Mouse (Mus musculus): Measurements from ENCODE around the gene Lss. TPM values are rescaled to one million over a fixed set of nuclear protein-coding genes. Genes with fewer than 3 reads are reported as not detected.

Gene Lss
- polyA plus RNA-seq, 1 experiment: 31.0 TPM

DNA sequence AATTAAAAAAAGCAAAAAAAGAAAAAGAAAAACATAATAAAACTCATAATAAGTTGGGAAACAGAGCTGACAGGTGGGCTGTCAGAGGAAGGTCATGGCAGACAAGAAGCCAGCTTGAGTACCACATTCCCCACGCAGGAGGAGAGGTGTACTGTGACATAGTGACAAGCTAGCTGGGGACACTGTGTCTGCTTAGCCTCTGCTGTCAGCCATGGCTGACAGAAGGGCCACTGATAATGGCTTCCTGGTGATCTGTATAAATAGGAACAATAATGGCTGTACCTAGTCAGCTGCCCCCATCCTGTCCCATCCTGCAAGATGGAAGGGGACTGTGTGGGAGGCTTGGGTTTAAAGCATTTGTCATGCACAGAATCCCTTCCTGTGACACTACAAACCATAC, 54.8 kb downstream of the Lss start:
- no peak overlapping the region for H3K4me3 ChIP-seq (ENCODE audit: insufficient read depth, low read length)
- no peak overlapping the region for H3K27ac ChIP-seq (ENCODE audit: insufficient read depth, low read length)
- no peaks in the 10 kb centered on the region for H3K4me1 ChIP-seq (ENCODE audit: control insufficient read depth, insufficient read depth, low read length)
- TF ChIP-seq POLR2A (IDR thresholded peaks at IDR 0.05; ENCODE audit: extremely low read depth, insufficient read depth, low read length) (no peak), CTCF (IDR thresholded peaks at IDR 0.05; ENCODE audit: extremely low read depth, insufficient read depth, low read length) (no peak)

DNA sequence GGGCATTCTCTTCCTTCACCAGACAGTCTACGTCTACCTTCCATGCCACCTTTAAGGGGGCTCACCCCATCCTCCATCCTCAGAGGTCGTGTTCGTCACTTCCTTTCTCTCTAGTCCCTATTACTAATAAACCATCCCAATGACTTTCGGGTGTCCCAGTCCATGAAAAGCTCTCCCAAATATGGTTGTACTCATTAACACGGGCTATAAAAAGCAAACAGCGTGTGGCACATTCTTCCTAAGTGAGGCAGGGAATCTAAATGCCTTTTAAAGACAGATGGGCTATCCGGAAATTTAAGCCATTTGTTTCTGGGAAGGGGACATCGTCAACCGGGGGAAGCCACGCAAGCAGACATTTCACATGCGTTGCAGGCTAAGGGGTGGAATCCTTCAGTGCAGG, 58.8 kb downstream of the Lss start:
- H3K27ac ChIP-seq (ENCODE audit: insufficient read depth, low read length): no peak overlapping the region
- no peaks in the 10 kb centered on the region for H3K4me1 ChIP-seq (ENCODE audit: control insufficient read depth, insufficient read depth, low read length)
- TF ChIP-seq POLR2A (IDR thresholded peaks at IDR 0.05; ENCODE audit: extremely low read depth, insufficient read depth, low read length) (no peak), CTCF (IDR thresholded peaks at IDR 0.05; ENCODE audit: extremely low read depth, insufficient read depth, low read length) (no peak)
- no peak overlapping the region for H3K4me3 ChIP-seq (ENCODE audit: insufficient read depth, low read length)

DNA sequence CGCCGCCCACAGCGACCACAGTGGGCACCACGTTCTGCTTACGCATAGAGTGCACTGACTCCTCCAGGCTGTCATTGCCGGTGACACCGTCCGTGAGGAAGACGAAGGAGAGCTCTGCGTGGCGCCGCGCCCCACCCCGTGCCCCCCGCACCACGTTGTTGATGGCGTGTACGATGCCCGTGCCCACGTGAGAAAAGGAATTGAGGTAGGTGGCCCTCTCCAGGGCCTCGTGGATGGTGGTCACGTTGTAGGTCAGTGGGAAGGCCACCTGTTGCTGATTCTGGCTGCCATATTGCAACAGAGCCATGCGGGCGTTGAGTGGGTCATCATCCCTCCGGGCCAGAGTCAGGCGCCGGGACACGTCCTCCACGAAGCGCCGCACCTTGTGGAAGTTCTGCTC, 65.0 kb downstream of the Lss start:
- H3K4me1 ChIP-seq (ENCODE audit: control insufficient read depth, insufficient read depth, low read length): no peaks in the 10 kb centered on the region
- no peak overlapping the region for H3K4me3 ChIP-seq (ENCODE audit: insufficient read depth, low read length)
- TF ChIP-seq CTCF (IDR thresholded peaks at IDR 0.05; ENCODE audit: extremely low read depth, insufficient read depth, low read length): no peak
- no peak for TF ChIP-seq POLR2A (IDR thresholded peaks at IDR 0.05; ENCODE audit: extremely low read depth, insufficient read depth, low read length)
- no peak overlapping the region for H3K27ac ChIP-seq (ENCODE audit: insufficient read depth, low read length)

DNA sequence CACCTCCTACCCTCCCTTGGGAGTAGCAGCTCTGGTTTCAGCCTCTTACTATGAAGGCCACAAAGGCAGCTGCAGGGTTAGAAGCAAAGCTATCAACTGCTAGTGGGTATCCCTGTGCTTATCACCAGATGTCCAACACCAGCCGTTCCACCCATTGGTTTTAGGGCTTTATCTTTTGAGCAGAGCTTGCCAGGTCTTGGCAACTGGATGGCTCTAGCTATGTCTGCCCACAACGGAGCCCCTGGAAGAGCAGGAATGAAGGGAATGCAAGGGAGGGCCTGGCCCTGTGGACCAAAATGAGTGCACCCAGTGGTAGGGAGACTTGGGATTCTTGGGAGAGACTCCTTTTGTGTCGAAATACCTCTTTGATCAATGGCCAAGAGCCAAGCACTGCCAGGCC, 71.3 kb downstream of the Lss start:
- no peak overlapping the region for H3K27ac ChIP-seq (ENCODE audit: insufficient read depth, low read length)
- TF ChIP-seq CTCF (IDR thresholded peaks at IDR 0.05; ENCODE audit: extremely low read depth, insufficient read depth, low read length) (no peak), POLR2A (IDR thresholded peaks at IDR 0.05; ENCODE audit: extremely low read depth, insufficient read depth, low read length) (no peak)
- H3K4me3 ChIP-seq (ENCODE audit: insufficient read depth, low read length): no peak overlapping the region
- no peaks in the 10 kb centered on the region for H3K4me1 ChIP-seq (ENCODE audit: control insufficient read depth, insufficient read depth, low read length)

Other genes starting within 250 kb of the Lss start
- 48.7 and 49.2 TPM in 2 replicates for gene Dip2a, start 186.3 kb upstream of the Lss start, polyA plus RNA-seq (2012; rRNA removed)
- not detected in 2 replicates for gene AC141477.1, start 91.1 kb upstream of the Lss start, polyA plus RNA-seq (2012; rRNA removed)
- gene Pcnt, start 88.8 kb upstream of the Lss start, polyA plus RNA-seq (2012; rRNA removed): 25.2 and 29.3 TPM in 2 replicates
- 0.23 TPM in 1 of 2 replicates, not detected in the other for gene 2610028H24Rik, start 82.5 kb upstream of the Lss start, polyA plus RNA-seq (2012; rRNA removed)
- gene Mcm3ap, start 62.7 kb upstream of the Lss start, polyA plus RNA-seq (2012; rRNA removed): 56.0 and 59.4 TPM in 2 replicates
- gene Ybey, start 62.5 kb upstream of the Lss start, polyA plus RNA-seq (2012; rRNA removed): 3.6 and 3.8 TPM in 2 replicates
- gene Spatc1l, start 30.7 kb downstream of the Lss start, polyA plus RNA-seq (2012; rRNA removed): 0.09 and 0.42 TPM in 2 replicates
- 0.04 and 0.06 TPM in 2 replicates for gene Ftcd, start 44.1 kb downstream of the Lss start, polyA plus RNA-seq (2012; rRNA removed)
- gene Col6a2, start 92.0 kb downstream of the Lss start, polyA plus RNA-seq (2012; rRNA removed): 19.5 and 22.7 TPM in 2 replicates
- 90.2 and 91.3 TPM in 2 replicates for gene Col6a1, start 194.6 kb downstream of the Lss start, polyA plus RNA-seq (2012; rRNA removed)

All from cortical plate, adult 2 months (tissue).